Mouse (Mus musculus) kidney, adult 11 months (tissue): ENCODE results near the gene Prss16.

Experiments used
- DNase-seq: peaks from one replicate; pipeline ENCODE4 v3.0.0; 2022

Gene Prss16

GRCm38 (mm10) chr13:22005605-22006333 lies 3.8 kb downstream of the Prss16 start:
- DNase-seq = no peak

DNA sequence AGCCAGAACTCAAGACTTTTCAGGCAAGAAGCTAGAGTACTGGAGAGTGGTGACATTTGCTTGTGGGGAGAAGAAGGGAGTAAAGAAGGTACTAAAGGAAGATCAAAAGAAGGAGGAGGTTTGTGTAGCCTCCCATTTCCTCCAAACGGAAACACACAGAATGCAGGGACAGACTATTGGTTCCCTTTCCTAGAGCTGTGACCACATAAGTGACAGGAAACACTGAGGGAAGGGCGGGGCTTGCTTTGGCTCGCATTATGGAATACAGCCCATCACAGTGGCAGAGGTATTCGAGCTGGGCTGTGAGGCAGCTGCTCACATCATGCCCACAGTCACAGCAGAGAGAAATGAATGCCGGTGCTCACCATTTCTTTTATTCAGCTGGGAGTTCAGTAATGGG lies 7.7 kb downstream of the Prss16 start:
- DNase-seq = no peak

- no peak for DNase-seq
These were observed 8.2 kb downstream of the Prss16 start for GRCm38 (mm10) chr13:22001346-22001745.

DNA sequence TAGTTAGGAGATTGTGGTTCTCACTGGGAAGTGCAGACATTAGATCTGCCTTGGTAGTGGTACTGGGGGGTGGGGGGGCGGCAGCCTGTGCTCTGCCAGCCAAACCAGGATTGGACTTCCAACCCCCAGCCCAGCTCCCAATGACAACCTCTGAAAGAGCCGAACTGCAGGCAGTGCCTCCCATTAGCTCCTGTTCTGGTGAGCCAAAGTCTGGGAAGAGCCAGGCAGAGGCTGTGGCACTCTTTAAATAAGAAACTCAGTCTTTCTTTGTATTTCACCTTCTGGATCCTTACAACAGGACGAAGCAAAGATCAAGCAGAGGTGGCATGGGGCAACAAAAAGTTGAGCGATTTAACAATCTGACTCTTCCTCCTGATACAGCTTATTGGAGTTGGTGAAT lies 10.4 kb downstream of the Prss16 start:
- no peak for DNase-seq

DNA sequence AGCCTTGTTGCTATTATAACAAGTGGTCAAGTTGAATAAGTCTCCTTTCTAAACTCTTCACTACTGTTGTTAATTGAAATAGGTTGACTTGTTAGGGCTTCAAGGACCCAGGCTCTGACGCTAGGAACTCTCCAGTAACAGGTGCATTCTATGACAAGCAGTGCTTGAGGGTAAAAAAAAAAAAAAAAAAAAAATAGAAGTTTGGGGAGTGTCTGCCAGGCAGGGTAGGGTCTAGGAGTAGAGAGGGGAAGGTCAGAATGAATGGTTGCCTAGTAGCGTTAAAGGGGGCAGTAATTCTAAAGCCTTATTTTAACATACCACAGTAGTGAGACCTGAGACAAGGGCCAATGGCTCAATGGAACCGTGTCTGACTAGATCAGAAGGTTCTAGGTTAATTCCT lies 11.1 kb downstream of the Prss16 start:
- DNase-seq = no peak

- no peak for DNase-seq
These were observed 11.7 kb downstream of the Prss16 start for GRCm38 (mm10) chr13:21997821-21998220.

- no peak for DNase-seq
These were observed 12.2 kb downstream of the Prss16 start for GRCm38 (mm10) chr13:21997201-21997820.

DNA sequence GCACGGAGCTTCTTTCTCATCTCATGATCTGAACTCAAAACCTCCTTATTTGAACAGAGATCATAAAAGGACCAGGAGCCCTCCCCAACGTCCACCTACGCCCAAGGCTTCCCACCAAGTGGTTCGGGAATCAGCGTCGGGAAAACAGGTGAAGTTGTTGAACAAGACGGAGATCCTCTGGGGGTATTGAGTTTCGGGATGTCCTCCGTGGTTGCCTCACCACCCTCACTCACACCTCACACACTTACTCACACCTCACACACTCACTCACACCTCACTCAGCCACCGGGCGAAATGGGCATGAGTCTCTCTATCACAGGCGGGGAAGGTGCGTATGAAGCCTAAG lies 12.7 kb downstream of the Prss16 start:
- no peak for DNase-seq

- no peak for DNase-seq
These were observed 13.3 kb downstream of the Prss16 start for GRCm38 (mm10) chr13:21996101-21996839.

GRCm38 (mm10) chr13:21995331-21995914 lies 14.1 kb downstream of the Prss16 start:
- no peak for DNase-seq

DNA sequence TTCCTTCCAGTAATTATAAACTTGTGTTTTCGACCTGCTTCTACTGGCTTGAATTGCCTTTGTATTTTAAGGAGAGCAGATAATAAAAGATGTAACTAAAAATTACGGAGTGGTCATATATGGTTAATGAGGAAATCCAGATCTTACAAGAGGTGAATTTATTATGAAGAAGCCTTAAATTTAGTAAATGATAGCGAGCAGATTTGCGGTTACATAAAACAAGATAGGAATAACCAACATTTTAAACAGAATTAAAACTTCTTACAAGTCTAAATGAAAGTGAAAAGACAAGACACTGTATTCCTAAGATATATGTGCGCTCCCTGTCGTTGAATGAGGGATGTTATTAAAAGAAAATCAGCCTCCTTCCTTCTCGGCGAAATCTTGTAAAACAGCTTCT lies 14.6 kb downstream of the Prss16 start:
- DNase-seq = no peak

GRCm38 (mm10) chr13:21993957-21994738 lies 15.4 kb downstream of the Prss16 start:
- DNase-seq = no peak

DNA sequence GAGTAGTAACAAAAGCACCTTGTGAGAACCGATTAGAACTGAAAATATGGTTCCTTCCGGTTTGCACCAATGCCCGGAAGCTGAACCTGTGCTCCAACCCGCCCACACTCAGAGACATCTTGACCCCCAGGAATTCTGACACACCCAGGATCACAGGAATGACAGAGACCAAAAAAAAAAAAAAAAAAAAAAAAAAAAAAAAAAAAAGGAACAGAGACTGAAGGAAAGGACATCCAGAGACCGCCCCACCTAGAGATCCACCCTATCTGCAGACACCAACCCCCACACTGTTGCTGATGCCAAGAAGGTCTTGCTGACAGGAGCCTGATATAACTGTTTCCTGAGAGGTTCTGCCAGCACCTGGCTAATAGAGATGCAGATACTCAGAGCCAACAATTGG lies 17.0 kb downstream of the Prss16 start:
- DNase-seq = no peak

GRCm38 (mm10) chr13:21984486-21984885 lies 25.1 kb downstream of the Prss16 start:
- DNase-seq = no peak

GRCm38 (mm10) chr13:21981803-21982193 lies 27.7 kb downstream of the Prss16 start:
- DNase-seq = no peak

DNA sequence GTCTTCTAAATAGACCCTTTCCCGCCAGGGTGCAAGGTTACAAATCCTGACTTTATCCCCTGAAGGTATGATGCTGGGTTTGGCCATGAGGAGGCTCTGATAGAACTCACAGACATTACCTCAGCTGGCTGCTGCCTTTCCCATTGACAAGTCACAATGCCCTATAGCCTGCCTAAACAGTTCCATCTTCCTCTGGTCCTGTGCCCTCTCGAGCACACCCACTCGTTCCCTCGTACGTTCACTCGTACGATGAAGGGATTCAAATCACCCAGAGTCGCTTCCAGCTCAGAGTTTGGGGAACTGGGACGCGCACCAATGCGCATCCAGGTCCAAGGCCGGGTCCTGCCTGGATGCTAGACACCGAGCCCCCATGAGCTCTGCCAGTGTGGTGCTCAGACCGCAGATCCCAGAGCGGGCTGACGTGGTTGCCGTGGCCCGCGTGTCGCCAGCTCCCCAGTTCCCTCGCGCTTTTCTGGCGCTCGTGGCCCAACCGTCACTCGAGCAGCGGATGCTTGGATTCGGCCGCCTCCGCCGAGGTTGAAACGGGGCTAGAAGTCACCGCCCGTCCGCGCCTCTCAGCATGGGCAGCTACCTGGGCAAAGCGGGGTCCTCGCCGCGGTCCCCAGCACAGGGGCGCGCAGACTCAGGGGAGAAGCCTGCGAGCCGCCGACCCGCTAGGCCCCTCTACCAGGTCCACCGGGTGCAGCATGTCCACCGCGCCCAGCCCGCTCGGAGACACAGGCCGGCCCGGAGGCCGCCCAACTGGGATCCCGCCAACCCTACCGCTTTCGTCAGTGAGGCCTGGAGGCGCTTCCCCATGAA lies 28.4 kb downstream of the Prss16 start, which contains the start of gene Pom121l2:
Gene Pom121l2 (plus strand): TSS at position 214 of the 822 bp plus-strand sequence.
- no peak for DNase-seq

DNA sequence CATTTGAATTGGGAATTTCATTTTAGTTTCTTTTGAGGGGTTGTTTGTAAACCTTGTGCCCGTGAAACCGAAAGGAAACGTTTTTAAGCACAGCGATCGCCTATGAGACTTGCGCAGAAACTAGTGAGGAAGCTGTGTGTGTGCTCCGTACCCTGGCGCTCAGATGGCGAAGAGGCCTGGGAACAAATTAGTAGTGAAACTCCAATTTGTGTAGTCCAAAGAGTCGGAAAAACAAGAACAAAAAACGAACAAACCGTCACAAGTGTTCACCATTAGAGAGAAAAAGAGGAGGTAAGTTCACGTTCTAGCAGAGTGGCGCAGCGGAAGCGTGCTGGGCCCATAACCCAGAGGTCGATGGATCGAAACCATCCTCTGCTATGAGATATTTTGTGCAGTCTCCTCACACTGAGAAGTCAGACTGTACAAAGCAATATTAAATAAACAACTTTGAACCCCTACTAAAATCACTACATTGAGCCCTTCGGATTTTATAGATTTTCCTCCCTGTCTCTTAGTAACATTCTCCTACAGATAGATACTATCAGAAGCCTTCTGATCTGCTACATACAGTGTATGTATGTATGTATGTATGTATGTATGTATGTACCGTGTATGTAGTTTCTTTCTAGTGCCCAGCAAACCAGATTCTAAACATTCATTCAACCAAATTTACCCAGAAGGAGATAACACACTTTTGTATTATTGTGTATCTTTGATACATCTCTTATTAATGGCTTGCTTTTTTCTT lies 34.6 kb downstream of the Prss16 start:
- peak; percentile 50 for DNase-seq

DNA sequence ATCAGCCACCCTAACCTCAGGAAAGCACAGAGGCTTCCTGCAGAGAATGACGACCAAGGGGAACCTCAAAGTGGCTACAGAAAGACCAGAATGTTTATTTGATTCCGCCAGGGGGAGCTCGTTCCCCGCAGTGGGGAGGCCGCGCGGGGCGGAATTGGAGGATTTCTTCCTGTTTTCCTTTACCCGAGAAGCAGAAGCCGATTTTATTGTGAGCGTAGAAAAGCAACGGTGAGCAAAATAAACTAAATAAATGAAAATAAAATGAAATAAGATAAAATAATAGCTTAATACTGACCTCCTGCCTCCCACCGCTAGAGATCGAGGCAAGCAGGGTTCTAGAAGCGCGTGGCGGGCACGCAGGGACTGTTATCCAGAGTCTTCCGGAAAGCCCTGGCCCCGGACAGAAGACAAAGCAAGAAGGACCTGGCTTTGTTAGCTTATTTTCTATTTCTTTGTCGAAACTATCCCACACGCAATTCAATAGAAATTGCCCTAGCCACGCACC lies 35.3 kb downstream of the Prss16 start:
- DNase-seq = peak; percentile 72

GRCm38 (mm10) chr13:21971641-21972040 lies 37.9 kb downstream of the Prss16 start:
- no peak for DNase-seq

DNA sequence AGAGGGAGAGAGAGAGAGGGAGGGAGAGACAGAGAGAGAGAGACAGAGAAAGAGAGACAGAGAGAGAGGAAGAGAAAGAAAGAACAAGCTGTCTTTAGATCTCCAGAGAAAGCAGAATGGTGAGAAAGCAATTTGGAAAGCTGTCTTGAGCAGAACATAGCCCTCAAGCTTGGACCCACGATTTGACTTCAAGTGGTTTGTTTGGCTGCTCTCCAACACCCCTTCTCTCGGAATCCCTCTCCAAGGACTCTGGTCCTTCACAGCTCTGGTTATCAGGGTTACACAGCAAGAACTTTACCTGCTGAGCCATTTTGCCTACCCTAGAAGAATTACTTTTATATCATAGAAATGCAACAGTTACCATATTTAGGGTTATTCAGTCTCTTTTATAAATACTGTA lies 39.7 kb downstream of the Prss16 start:
- no peak for DNase-seq

GRCm38 (mm10) chr13:21969269-21969668 lies 40.3 kb downstream of the Prss16 start:
- no peak for DNase-seq
